Mouse (Mus musculus): Measurements from ENCODE around the gene Notch2. TPM values are rescaled to one million over a fixed set of nuclear protein-coding genes. Genes with fewer than 3 reads are reported as not detected.

Notch2 gene
- total RNA-seq, 2 experiments from 2014 or later, result 27.9 to 31.3 TPM

DNA sequence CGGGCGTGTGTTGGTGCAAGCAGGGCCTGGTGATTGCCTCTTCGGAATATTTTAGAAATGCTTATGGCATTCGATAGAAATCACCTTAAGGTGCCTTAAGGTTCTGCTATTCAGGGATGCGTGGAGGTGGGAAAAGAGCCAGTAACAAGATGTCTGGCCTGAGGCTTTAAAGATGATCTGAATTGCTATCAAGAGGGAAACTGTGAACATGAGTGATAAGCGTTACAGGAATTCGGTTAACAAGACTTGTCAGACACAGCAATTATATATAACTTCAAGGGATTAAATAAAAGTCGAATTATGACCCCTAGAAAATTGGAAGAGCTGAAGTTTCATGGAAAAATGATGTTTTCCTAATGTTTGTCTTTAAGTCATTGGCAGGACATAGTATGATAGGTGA is 51.7 kb downstream of the Notch2 start:
- ATAC-seq (replicated peaks; ENCODE audit: poor library complexity, severe bottlenecking), result no peak

DNA sequence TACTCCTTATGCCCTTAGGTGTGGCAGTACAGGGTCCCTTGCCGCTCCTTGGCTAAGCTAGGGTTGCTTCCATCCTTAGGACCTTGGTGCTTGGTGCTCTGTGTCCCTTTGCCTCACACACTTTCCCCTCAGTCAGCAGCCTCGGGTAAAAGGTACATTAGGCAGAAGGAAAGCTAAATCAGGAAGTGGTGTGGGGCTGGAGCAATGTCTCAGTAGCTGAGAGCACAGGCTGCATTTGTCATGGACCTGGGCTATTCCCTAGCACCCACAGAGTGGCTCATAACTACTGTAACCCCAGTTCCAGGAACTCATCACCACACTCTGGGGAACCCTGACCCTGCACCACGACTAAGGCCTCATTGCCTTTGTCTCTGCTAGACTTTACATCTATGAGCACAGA is 53.1 kb downstream of the Notch2 start:
- ATAC-seq (replicated peaks; ENCODE audit: poor library complexity, severe bottlenecking), result peak; percentile 71

DNA sequence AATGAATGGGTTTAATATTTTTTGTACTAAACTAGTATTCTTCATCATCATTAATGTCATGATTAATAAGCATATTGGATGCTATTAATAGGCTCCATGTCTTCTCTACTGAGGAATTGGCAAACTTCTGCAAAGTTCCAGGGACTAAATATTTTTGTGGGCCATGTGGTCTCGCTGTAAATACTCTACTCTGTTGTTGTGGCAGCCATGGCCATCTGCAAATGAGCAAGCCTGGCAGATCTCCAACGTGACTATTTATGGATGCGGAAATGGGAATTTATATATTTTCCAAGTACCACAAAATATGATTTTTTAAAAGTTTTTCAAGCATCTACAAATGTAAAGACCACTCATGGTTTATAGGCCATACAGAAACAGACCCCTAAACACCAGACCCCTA is 54.1 kb downstream of the Notch2 start:
- ATAC-seq (replicated peaks; ENCODE audit: poor library complexity, severe bottlenecking), result no peak

DNA sequence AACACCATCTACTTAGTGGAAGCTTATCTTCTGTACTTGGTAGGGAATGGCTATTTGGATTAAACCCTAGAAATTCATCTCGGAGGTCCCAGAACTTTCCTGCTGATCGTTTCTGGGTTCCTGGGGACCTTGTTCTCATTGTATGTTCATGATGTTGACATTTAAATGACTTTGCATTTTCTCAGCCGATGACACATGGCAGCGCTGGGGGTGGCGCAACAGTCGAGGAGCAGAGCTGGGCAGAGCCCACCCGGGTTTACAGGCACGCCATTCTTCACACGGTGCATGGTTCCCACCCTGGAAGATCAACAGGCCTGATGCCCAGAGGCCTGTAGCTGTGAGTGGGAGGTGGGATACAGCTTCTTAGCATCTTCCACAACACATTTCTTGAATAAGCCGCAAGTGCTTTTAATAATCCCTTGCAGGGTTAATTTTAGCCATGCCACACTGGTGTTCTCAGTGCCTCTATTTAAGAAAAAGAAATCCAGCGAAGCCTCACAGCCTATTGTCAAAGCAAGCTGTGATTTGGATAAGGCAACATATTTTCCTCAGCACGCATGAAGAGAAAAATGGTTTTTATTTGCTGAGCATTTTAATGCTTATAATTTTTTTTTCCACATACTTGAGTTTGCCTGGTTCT is 54.6 kb downstream of the Notch2 start:
- ATAC-seq (replicated peaks; ENCODE audit: poor library complexity, severe bottlenecking), result peak; percentile 70

DNA sequence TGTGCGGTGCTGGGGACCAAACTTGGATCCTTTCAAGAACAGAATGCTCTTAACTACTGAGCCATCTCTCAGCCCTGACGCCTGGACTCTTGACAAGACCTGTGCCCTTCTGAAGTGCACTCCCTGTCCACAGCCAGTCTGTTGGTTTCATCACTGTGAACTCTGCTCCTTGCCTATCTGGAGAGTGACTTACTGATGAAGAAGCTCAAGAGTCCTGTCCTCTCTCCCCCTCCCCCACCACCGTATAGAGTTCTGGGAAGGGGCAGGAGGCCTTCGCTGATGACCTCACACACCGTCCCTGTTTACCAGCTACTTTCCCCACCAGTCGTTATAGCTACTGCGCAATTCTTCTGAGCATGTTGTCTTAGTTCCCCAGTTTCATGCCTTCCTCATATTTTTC is 55.8 kb downstream of the Notch2 start:
- ATAC-seq (replicated peaks; ENCODE audit: poor library complexity, severe bottlenecking), result peak; percentile 53

- ATAC-seq (replicated peaks; ENCODE audit: poor library complexity, severe bottlenecking), result no peak
Observed at GRCm38 (mm10) chr3:98069856-98070255, 56.5 kb downstream of the Notch2 start.

GRCm38 (mm10) chr3:98072570-98072969 is 59.2 kb downstream of the Notch2 start:
- no peak for ATAC-seq (replicated peaks; ENCODE audit: poor library complexity, severe bottlenecking)

GRCm38 (mm10) chr3:98073545-98073944 is 60.2 kb downstream of the Notch2 start:
- ATAC-seq (replicated peaks; ENCODE audit: poor library complexity, severe bottlenecking), result no peak

DNA sequence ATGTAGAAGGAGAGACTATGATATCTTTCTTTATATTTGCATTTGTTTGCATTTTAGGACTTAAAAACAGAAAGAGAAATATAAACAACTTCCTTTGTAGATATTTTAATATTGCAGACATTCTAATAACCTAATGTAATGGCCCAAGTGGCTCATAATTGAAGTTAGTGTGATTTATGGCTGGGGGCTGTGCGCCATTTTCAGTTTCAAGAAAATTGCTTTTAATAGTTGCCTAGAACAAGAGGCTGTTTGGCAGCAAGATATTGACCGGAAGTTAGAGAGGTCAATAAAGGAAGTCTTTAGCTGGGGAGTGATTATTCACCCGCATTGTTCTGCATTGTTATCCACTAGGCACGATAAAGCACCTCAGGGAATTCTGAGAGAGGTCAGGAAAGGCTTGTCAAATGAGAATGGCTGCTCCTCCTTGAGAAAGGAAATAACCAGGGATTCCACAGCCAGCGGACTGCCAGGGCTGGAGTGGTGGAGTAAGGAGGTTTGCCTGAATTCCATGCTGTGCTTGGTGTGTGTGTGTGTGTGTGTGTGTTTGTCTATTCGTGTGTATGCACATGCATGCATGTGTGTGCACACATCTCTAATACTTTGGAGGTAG is 61.4 kb downstream of the Notch2 start:
- ATAC-seq (replicated peaks; ENCODE audit: poor library complexity, severe bottlenecking), result no peak

GRCm38 (mm10) chr3:98077866-98078265 is 64.5 kb downstream of the Notch2 start:
- 0 out of 2 replicates have a peak, but pooled peaks have one; percentile 6 for ATAC-seq (replicated peaks; ENCODE audit: poor library complexity, severe bottlenecking)

DNA sequence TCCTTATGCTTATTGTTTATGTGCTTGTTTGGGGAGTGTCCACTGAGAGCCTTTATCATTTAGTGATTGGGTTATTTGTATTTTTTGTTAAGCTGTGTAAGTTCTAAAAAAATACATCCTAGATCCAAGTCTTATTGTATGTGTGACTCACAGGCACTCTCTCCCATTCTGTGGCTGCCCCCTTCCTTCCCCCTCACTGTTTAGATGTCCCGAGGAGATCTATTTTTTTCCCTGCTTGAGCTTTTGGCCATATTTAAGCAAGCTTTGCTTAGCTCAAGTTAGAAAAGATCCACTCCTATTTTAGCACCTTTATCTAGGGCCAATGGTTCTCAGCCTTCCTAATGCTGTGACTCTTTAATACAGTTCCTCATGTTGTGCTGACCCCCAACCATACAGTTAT is 65.5 kb downstream of the Notch2 start:
- no peak for ATAC-seq (replicated peaks; ENCODE audit: poor library complexity, severe bottlenecking)

DNA sequence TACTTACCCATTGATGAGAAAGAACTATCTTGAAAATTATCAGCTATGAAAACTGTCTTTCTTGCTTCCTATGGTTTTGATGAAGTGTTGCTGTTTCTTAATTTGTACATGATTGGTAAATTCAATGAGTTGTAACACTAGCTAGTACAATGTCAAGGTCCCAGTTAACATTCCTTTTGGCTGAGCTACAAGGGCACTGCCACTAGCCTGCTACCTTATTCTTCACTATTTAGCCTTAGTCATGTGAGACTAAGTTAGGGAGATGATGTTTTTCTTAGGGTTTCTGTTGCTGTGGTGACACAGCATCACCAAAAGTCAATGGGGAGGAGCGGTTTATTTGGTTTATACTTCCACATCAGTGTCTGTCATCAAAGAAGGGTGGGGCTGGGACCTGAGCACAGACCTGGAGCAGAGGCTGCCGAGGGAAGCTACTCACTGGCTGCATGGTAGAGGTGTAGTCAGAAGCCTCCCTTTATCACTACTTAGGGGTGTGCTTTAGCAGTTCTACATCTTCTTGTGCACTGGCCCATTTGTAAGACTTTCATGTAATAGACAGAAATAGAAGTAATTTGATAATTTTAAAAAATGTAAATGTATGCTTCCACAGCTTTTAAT is 66.4 kb downstream of the Notch2 start:
- no peak for ATAC-seq (replicated peaks; ENCODE audit: poor library complexity, severe bottlenecking)

DNA sequence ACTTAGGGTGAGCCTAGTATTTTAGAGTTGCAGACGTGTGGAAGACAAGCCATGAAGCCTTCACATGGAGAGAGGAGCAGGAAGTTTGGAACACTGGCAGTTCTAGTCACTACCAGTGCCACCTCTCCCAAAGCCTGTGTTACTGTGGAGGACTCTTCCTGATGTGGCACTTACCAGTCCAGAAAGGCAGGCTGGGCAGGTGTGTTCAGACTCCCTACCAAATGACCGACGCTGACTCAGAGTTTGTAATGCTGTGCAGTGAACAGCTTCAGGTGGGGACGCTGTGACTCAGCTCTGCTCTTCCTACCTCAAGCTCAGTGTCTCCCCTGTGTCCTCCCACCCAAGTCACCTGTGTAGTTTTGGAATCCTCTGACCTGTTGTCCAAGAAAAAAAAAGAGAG is 67.3 kb downstream of the Notch2 start:
- no peak for ATAC-seq (replicated peaks; ENCODE audit: poor library complexity, severe bottlenecking)

- no peak for ATAC-seq (replicated peaks; ENCODE audit: poor library complexity, severe bottlenecking)
Observed at GRCm38 (mm10) chr3:98082188-98082587, 68.9 kb downstream of the Notch2 start.

DNA sequence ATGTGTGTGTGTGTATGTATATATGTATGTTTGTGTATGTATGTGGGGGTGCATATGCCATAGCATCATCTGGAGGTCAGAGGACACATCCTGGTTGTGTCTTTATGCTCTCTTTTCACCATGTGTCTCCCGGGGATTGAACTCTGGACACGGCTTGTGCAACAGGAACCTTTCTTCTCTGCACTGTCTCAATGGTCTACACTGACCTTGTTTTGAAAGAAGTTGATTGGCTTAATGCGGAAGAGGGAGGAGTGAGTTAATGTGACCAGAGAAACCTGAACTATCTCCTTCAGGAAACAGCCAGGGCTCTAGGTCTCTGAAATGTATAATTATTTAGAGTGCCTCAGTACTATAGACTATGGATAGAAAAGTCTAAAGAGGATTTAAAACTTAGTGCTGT is 69.6 kb downstream of the Notch2 start:
- peak; percentile 33 for ATAC-seq (replicated peaks; ENCODE audit: poor library complexity, severe bottlenecking)

GRCm38 (mm10) chr3:98084061-98084655 is 70.8 kb downstream of the Notch2 start:
- ATAC-seq (replicated peaks; ENCODE audit: poor library complexity, severe bottlenecking), result peak; percentile 81

DNA sequence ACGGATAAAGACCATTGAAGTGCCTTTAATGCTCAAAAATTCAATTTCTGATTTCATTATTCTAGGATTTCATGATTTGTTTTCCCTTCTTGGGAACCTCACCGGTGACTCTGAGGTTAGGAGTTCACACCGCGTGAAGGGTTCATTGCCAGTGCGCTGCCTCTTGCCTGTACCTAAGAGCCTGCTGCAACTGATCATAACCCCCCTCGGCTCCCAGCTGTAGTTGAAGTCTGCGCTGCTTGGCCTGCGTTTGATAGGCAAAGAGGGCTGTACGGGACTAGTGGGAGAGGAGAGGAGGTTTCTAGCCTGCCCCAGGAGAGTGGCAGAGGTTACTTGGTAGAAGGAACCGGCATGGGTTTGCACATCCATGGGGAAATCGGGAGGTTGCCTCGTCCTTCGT is 71.5 kb downstream of the Notch2 start:
- no peak for ATAC-seq (replicated peaks; ENCODE audit: poor library complexity, severe bottlenecking)

GRCm38 (mm10) chr3:98085812-98086268 is 72.5 kb downstream of the Notch2 start:
- ATAC-seq (replicated peaks; ENCODE audit: poor library complexity, severe bottlenecking), result no peak

- no peak for ATAC-seq (replicated peaks; ENCODE audit: poor library complexity, severe bottlenecking)
Observed at GRCm38 (mm10) chr3:98086441-98086840, 73.1 kb downstream of the Notch2 start.

- no peak for ATAC-seq (replicated peaks; ENCODE audit: poor library complexity, severe bottlenecking)
Observed at GRCm38 (mm10) chr3:98086860-98087259, 73.5 kb downstream of the Notch2 start.

- ATAC-seq (replicated peaks; ENCODE audit: poor library complexity, severe bottlenecking), result peak; percentile 31
Observed at GRCm38 (mm10) chr3:98087551-98087950, 74.2 kb downstream of the Notch2 start.
